Mouse (Mus musculus) heart, embryonic 12.5 days (tissue): ENCODE measurements around the gene U2af1. TPM values are rescaled to one million over a fixed set of nuclear protein-coding genes. Genes with fewer than 3 reads are reported as not detected.

ENCODE experiments used
- ATAC-seq: fragments of 200-750 bp; cut with Nextera tagmentation; 2 replicates; pipeline ENCODE4 v1.8.0; 2017; ENCODE audit warnings: moderate TSS enrichment, moderate library complexity; ENCODE audit not compliant: insufficient number of reproducible peaks, low FRiP score
- H3K27ac ChIP-seq: fragments of 300-500 bp; sonication (generic); 2 replicates; pipeline ENCODE4 v1.5.1; 2016; ENCODE audit warnings: mild to moderate bottlenecking, moderate library complexity; ENCODE audit not compliant: poor library complexity, severe bottlenecking
- H3K27me3 ChIP-seq: fragments of 300-500 bp; sonication (generic); replicated peaks from 2 replicates; pipeline ENCODE4 v1.6.1; 2016; ENCODE audit warnings: mild to moderate bottlenecking, moderate library complexity
- H3K36me3 ChIP-seq: fragments of 300-500 bp; sonication (generic); 2 replicates; pipeline ENCODE4 v1.6.1; 2016; ENCODE audit warnings: mild to moderate bottlenecking, moderate library complexity
- H3K4me1 ChIP-seq: fragments of 300-500 bp; sonication (generic); replicated peaks from 2 replicates; pipeline ENCODE4 v1.6.1; 2016; ENCODE audit warnings: mild to moderate bottlenecking
- H3K4me2 ChIP-seq: fragments of 300-500 bp; sonication (generic); 2 replicates; pipeline ENCODE4 v1.6.1; 2016; ENCODE audit warnings: mild to moderate bottlenecking, moderate library complexity
- H3K4me3 ChIP-seq: fragments of 300-500 bp; sonication (generic); 2 replicates; pipeline ENCODE4 v1.5.1; 2016; ENCODE audit warnings: mild to moderate bottlenecking
- H3K9ac ChIP-seq: fragments of 300-500 bp; sonication (generic); 2 replicates; pipeline ENCODE4 v1.6.1; 2016; ENCODE audit warnings: mild to moderate bottlenecking, moderate library complexity
- H3K9me3 ChIP-seq: fragments of 300-500 bp; sonication (generic); replicated peaks from 2 replicates; pipeline ENCODE4 v1.6.1; 2016; ENCODE audit warnings: mild to moderate bottlenecking, moderate library complexity
- WGBS: fragments of 180-500 bp; shearing (Covaris S2); methylation state at CpG from one replicate; pipeline ENCODE4 v1.1.7; 2016; 5-methylcytosine and 5-hydroxymethylcytosine counted together
- polyA plus RNA-seq: library from polyadenylated mRNA; unstranded; fragments of >200 nt; fragmentation: Nextera tagmentation; extraction: Ambion mirVana; gene quantifications from 2 replicates; pipeline ENCODE4 v1.2.1, GENCODE M21; 2016

U2af1 gene
- polyA plus RNA-seq, 1 experiment from 2014 or later = 244 TPM

DNA sequence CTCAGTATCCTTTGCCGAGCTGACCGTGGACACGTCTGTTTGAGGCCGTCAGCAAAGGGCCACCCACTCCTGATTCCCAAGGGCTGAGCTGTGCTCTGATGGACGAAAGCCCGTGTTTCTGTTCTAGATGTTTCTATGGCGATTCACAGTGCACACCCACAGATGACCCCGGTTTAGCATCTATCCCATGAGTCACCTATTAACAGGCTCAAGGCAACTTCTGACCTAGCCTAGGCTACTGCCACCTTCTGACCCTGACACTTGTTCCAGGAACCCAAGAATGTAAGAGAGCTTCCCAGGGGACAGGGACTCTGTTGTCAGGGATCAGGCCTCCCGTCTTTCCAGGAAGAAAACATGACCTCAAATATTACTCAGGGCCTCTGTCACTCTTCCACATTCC is 29.4 kb upstream of the U2af1 start:
- no peak for ATAC-seq
- no peaks in the 10 kb centered on the region for H3K36me3 ChIP-seq
- WGBS = 78% methylated on average over 9 of the region's 9 CpGs
- peaks cover 3% of the 10 kb centered on the region; the same call in 1 of the 2 replicates for H3K27me3 ChIP-seq
- no peak overlapping the region for H3K27ac ChIP-seq
- H3K4me2 ChIP-seq = no peak overlapping the region
- no peak overlapping the region for H3K9ac ChIP-seq
- no peaks in the 10 kb centered on the region for H3K9me3 ChIP-seq
- no peak overlapping the region for H3K4me3 ChIP-seq
- H3K4me1 ChIP-seq = peaks cover 21% of the 10 kb centered on the region

DNA sequence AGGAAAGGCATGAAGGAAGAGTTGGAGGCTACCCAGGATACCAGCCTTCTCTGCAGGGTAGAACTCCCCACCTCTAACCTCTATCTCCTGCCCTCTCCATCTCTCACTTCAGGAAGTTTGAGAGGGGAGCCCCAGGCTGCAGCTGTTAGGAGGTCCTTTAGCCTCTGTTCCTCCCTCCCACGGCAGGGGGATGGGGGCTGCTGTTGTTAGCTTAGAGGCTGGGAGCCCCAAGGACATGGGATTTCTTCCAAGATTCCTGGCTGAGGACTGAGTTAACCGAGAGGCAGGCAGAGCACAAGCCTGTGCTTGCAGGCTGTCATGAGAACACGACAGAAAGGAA is 27.5 kb upstream of the U2af1 start:
- 24% methylated on average over 3 of the region's 3 CpGs for WGBS
- Histone ChIP-seq H3K4me1 (peaks cover 11% of the 10 kb centered on the region), H3K9ac (no peak overlapping the region; the same call in 1 of the 2 replicates), H3K27me3 (peaks cover 22% of the 10 kb centered on the region), H3K4me2 (0 out of 2 replicates have a peak overlapping the region, but pooled peaks have one; percentile 44), H3K36me3 (no peaks in the 10 kb centered on the region), H3K9me3 (no peaks in the 10 kb centered on the region), H3K4me3 (no peak overlapping the region), H3K27ac (peak overlapping the region; percentile 79)
- ATAC-seq = no peak

DNA sequence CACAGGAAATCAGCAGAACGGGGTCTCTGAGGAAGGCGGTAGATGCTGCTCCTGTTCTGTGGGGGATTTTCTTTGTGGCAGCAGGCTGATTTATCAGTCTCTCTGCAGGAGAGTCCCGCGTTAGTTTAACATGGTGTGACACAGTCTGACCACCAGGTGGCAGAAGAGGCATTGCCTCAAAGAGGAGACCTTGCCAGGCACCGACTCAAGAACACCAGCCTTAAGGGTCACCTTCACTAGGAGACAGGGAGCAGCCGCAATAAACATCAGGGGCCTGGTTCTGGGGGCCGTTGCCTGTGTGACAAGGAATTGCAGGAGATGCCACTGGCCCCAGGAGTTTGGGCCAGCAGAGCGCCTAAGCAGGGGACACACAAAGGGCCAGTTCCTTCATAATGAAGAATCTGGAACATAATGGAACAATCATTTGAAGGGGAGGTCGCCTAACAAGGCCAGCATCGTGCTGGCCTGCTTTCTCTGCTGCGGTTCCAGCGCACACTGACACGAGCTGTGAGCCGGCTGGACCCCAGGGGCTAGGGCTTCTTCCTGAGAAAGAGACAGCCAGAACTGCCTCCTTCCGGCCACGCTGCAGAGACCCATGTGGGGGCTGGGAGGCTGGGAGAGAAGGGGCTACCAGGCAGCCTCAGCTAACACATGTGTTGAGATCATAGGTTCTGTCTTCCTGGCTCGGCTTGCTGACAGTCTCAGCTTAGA is 27.0 kb upstream of the U2af1 start:
- Histone ChIP-seq H3K9me3 (no peaks in the 10 kb centered on the region), H3K4me3 (no peak overlapping the region), H3K4me1 (peaks cover 11% of the 10 kb centered on the region), H3K4me2 (peak overlapping the region; percentile 44; the same call in 1 of the 2 replicates), H3K36me3 (no peaks in the 10 kb centered on the region), H3K9ac (peak overlapping the region; percentile 55), H3K27ac (peak overlapping the region; percentile 79), H3K27me3 (peaks cover 26% of the 10 kb centered on the region)
- peak; percentile 58 for ATAC-seq
- 11% methylated on average over 17 of the region's 17 CpGs for WGBS

DNA sequence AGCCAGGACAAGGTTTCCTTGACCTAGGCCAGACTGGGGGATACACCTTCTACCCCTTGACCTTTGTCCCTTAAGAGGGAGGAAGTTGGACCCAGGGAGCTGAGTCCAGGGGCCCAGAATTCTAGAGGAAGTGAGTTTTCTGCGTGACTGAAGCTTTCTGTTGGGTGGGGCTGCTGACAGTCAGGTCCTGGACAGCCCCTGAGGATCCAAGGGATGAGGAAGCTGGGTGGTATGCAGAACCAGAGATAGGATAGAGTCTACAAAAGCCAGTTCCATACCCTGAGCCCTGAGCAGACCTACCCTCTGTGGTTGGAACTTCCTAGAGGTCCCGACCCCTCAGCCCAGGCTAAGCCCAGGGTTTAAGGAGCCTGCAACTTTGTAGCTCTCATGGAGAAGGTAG is 21.8 kb upstream of the U2af1 start:
- Histone ChIP-seq H3K4me1 (no peaks in the 10 kb centered on the region), H3K27ac (no peak overlapping the region), H3K4me2 (no peak overlapping the region), H3K4me3 (no peak overlapping the region), H3K27me3 (peaks cover 55% of the 10 kb centered on the region), H3K36me3 (no peaks in the 10 kb centered on the region), H3K9me3 (no peaks in the 10 kb centered on the region), H3K9ac (no peak overlapping the region)
- WGBS = 59% methylated on average over 2 of the region's 2 CpGs
- no peak for ATAC-seq

DNA sequence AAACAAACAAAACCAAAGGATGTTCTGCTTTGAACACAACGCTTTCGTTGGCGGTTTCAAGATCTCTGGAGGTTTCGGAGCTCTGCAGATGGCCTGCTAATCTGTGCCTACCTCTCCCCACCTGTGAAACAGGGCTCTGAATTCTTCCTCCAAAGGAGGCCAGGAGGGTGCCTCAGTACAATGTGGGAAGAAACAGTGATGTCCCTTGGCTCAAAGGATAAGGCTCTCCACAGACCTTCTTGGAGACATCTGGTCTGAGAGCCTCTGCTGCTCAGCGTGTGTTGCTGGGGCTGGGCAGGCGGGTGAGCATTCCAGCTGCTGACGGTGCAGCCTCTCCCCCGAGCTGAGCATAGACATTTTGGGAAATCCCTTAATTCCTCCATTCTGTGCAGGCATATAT is 18.8 kb upstream of the U2af1 start, which contains the start of gene Cryaa:
Gene Cryaa (plus strand): TSS at position 301 of the 400 bp plus-strand sequence.
- no peak within 1 kb of the TSS for H3K4me2 ChIP-seq
- no peaks in the 10 kb centered on the region for H3K9me3 ChIP-seq
- WGBS = 67% methylated on average over 8 of the region's 8 CpGs
- no peaks in the 10 kb centered on the region for H3K36me3 ChIP-seq
- no peak within 1 kb of the TSS for H3K4me3 ChIP-seq
- peaks cover 47% of the 10 kb centered on the region for H3K27me3 ChIP-seq
- H3K4me1 ChIP-seq = no peaks in the 10 kb centered on the region
- no peak for ATAC-seq
- no peak within 1 kb of the TSS for H3K9ac ChIP-seq
- H3K27ac ChIP-seq = no peak within 1 kb of the TSS

DNA sequence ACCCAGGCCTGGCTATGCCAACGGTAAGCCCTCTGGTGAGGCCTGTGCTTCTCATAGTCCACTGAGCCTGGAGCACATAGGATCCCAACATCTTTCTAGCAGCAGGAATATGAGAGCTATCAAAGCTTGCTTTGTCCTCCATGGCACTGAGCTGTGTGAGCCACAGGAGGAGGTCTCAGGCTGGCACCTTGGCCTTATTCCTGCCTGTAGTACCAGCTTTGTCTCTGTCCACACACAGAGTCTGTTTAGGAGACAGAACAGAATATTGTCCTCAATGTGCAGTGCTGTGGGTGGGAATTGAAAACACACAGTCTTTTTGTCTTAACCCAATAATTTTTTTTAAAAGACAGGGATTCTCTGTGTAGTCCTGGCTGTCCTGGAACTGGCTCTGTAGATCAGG is 15.7 kb upstream of the U2af1 start:
- ATAC-seq = no peak
- no peak overlapping the region for H3K27ac ChIP-seq
- no peaks in the 10 kb centered on the region for H3K36me3 ChIP-seq
- no peak overlapping the region for H3K4me2 ChIP-seq
- H3K9ac ChIP-seq = no peak overlapping the region
- H3K4me3 ChIP-seq = no peak overlapping the region
- 75% methylated on average over 1 of the region's 1 CpGs for whole genome bisulfite sequencing
- peaks cover 29% of the 10 kb centered on the region for H3K27me3 ChIP-seq
- no peaks in the 10 kb centered on the region for H3K4me1 ChIP-seq
- H3K9me3 ChIP-seq = no peaks in the 10 kb centered on the region

DNA sequence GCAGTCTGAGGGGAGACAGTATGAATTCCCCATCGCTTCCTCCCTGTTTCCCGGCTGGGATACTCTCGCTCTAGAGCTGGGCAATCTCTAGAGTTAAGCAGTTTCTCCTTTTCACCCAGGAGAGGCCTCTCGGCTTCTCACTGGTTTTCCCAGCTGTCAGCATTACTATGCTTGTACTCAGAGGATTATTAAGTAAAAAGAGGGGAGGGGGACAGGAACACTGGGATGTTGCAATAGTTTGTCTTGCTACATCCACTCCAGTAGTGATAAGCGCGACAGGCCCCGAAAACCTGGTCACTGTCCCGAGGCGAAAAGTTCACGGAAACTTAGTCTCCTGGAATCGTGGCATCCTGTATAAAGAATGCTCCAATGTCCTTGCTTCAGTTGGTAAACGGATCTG is 13.6 kb upstream of the U2af1 start:
- ATAC-seq = no peak
- H3K4me3 ChIP-seq = no peak overlapping the region
- H3K9me3 ChIP-seq = no peaks in the 10 kb centered on the region
- no peak overlapping the region for H3K27ac ChIP-seq
- H3K36me3 ChIP-seq = no peaks in the 10 kb centered on the region
- no peak overlapping the region for H3K4me2 ChIP-seq
- no peak overlapping the region for H3K9ac ChIP-seq
- H3K4me1 ChIP-seq = no peaks in the 10 kb centered on the region
- peaks cover 12% of the 10 kb centered on the region; the same call in 1 of the 2 replicates for H3K27me3 ChIP-seq
- WGBS = 80% methylated on average over 12 of the region's 12 CpGs

DNA sequence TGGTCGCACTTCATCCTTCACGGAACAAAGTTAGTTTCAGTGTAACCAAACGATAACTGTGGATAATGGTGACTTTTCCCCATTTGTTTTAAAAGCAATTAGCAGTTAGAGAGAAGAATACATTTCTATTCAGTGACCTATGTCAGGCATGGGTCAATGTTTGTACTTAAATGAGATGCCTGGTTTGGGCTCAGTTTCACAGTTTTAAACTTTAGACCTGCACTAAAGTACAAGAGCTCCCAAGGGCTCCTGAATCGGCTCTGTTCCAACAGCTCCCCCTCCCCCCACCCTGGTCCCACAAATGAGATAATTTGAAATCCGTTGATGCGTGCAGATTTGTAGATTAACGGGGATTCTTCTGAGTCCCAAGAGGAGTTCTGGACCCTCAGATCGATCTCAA is 13.0 kb upstream of the U2af1 start:
- H3K9me3 ChIP-seq = no peaks in the 10 kb centered on the region
- WGBS = 73% methylated on average over 8 of the region's 8 CpGs
- ATAC-seq = no peak

DNA sequence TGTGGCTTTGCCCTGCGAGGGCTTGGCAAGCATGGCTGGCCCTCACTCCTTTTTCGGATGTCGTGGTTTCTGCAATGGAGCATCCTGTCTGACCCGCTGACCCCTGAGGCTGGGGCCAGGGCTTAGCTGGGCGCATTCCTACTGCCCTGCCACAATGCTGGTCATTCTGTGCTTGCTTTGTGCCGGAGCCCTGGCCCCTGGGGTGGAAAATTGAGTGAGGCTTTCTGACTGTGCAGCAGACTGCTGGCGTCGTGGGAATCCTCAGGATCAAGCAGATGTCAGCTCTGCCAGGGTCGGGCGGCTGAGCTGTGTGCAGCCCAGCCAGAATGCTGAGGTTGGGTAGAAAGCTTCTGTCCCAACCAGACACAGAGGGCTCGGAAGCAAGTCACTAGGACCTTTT is 11.5 kb upstream of the U2af1 start:
- Histone ChIP-seq H3K27ac (no peak overlapping the region), H3K36me3 (no peaks in the 10 kb centered on the region), H3K9ac (no peak overlapping the region), H3K4me3 (no peak overlapping the region), H3K4me2 (no peak overlapping the region), H3K27me3 (0 out of 2 replicates have a peak, but pooled peaks cover 3% of the 10 kb centered on the region), H3K9me3 (no peaks in the 10 kb centered on the region), H3K4me1 (no peaks in the 10 kb centered on the region)
- ATAC-seq = no peak
- WGBS = 64% methylated on average over 11 of the region's 11 CpGs

More for the DNA sequence above, 13.0 kb upstream of the U2af1 start:
- H3K4me2 ChIP-seq = no peak overlapping the region
- H3K4me3 ChIP-seq = no peak overlapping the region
- peaks cover 11% of the 10 kb centered on the region; the same call in 1 of the 2 replicates for H3K27me3 ChIP-seq
- H3K4me1 ChIP-seq = no peaks in the 10 kb centered on the region
- no peak overlapping the region for H3K27ac ChIP-seq
- no peaks in the 10 kb centered on the region for H3K36me3 ChIP-seq
- H3K9ac ChIP-seq = no peak overlapping the region

DNA sequence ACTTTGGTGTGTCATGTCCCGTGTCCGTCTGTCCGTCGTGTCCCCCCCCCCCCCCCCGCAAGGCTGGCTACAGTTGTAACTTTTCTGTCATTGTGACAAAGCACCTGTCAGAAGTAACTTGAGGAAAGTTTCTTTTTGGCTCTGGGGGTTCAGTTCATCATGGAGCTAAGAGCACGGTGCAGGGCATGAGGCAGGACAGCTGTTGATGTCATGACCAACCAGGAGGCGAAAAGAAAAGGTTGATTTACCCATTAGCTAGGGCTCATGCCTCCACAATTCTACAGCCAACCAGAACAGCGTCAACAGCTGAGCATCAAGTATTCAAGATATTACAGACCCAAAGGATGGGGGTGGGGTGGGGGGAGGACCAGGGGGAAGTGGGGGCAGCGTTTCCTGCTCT is 9.6 kb upstream of the U2af1 start:
- Histone ChIP-seq H3K4me1 (peaks cover 3% of the 10 kb centered on the region), H3K27me3 (0 out of 2 replicates have a peak, but pooled peaks cover 3% of the 10 kb centered on the region), H3K36me3 (no peaks in the 10 kb centered on the region), H3K4me3 (no peak overlapping the region), H3K9me3 (no peaks in the 10 kb centered on the region), H3K4me2 (no peak overlapping the region), H3K27ac (no peak overlapping the region), H3K9ac (no peak overlapping the region)
- ATAC-seq = no peak
- WGBS = 68% methylated on average over 8 of the region's 9 CpGs

DNA sequence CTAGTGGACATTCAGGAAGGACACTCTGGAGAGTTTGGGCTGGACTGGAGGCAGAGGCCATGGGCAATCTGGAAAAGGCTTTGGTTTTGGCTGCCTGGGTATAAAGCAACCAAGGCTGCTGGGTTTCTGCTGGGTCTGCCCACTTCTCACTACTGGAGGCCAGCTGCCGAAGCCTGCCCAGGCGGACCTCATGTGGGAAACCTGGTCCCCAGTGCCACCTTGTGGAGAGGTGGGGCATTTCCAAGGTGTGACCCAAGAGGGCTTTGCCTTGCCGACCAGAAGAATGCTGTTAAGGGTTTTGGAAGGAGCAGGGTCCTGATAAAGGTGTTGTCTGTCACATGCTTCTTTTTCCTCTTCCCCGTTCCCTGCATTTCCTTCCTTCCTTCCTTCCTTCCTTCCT is 6.1 kb upstream of the U2af1 start:
- no peak overlapping the region for H3K27ac ChIP-seq
- 8% methylated on average over 4 of the region's 4 CpGs for WGBS
- no peak overlapping the region for H3K4me3 ChIP-seq
- H3K9me3 ChIP-seq = no peaks in the 10 kb centered on the region
- H3K27me3 ChIP-seq = 0 out of 2 replicates have a peak, but pooled peaks cover 3% of the 10 kb centered on the region
- H3K9ac ChIP-seq = no peak overlapping the region
- H3K36me3 ChIP-seq = no peaks in the 10 kb centered on the region
- peaks cover 3% of the 10 kb centered on the region for H3K4me1 ChIP-seq
- no peak overlapping the region for H3K4me2 ChIP-seq
- ATAC-seq = peak; percentile 59; the same call in 1 of the 2 replicates

DNA sequence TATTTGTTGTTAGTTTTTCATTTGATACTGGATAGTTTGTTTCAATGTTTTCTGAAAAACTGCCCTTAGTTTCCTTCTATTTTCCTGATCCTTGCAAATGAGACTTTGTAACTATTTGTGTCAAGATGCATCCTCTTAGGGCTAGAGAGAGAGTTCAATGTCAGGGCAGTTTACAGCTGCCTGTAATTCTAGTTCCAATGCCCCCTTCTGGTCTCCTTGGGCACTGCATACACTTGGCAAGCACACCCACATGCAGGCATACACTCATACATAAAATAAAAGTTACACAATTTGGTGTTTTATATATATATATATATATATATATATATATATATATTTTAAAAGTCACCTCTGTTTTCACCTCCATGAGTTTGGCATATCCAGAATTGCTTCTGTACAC is 4.2 kb upstream of the U2af1 start:
- Histone ChIP-seq H3K4me2 (no peak overlapping the region), H3K9ac (no peak overlapping the region), H3K4me1 (peaks cover 7% of the 10 kb centered on the region), H3K27ac (no peak overlapping the region), H3K27me3 (0 out of 2 replicates have a peak, but pooled peaks cover 3% of the 10 kb centered on the region), H3K9me3 (no peaks in the 10 kb centered on the region), H3K4me3 (no peak overlapping the region), H3K36me3 (no peaks in the 10 kb centered on the region)
- no peak for ATAC-seq
